Mouse (Mus musculus) forebrain, embryonic 10.5 days (tissue): ENCODE measurements around the gene Hnrnpab. TPM values are rescaled to one million over a fixed set of nuclear protein-coding genes. Genes with fewer than 3 reads are reported as not detected.

ENCODE experiments used
- DNase-seq: peaks from one replicate; pipeline ENCODE4 v3.0.0-alpha.2; 2017; ENCODE audit warnings: low spot score; ENCODE audit errors: extremely low spot score
- H3K27ac ChIP-seq: fragments of 300-500 bp; sonication (generic); 2 replicates; pipeline ENCODE4 v1.5.1; 2016; ENCODE audit warnings: mild to moderate bottlenecking
- H3K27me3 ChIP-seq: fragments of 300-500 bp; sonication (generic); 2 replicates; pipeline ENCODE4 v1.6.1; 2016; ENCODE audit warnings: mild to moderate bottlenecking; ENCODE audit not compliant: poor library complexity, severe bottlenecking
- H3K36me3 ChIP-seq: fragments of 300-500 bp; sonication (generic); replicated peaks from 2 replicates; pipeline ENCODE4 v1.6.1; 2016; ENCODE audit warnings: mild to moderate bottlenecking, moderate library complexity
- H3K4me1 ChIP-seq: fragments of 300-500 bp; sonication (generic); 2 replicates; pipeline ENCODE4 v1.6.1; 2016
- H3K4me3 ChIP-seq: fragments of 300-500 bp; sonication (generic); 2 replicates; pipeline ENCODE4 v1.5.1; 2016; ENCODE audit warnings: mild to moderate bottlenecking, moderate library complexity
- H3K9me3 ChIP-seq: fragments of 300-500 bp; sonication (generic); 2 replicates; pipeline ENCODE4 v1.6.1; 2016; ENCODE audit warnings: mild to moderate bottlenecking, moderate library complexity
- WGBS: fragments of 180-500 bp; shearing (Covaris S2); methylation state at CpG from one replicate; pipeline ENCODE4 v1.1.7; 2016; 5-methylcytosine and 5-hydroxymethylcytosine counted together
- polyA plus RNA-seq: library from polyadenylated mRNA; unstranded; fragments of >200 nt; fragmentation: Nextera tagmentation; extraction: Ambion mirVana; gene quantifications from 2 replicates; pipeline ENCODE4 v1.2.1, GENCODE M21; 2016

The Hnrnpab gene
- polyA plus RNA-seq, 1 experiment from 2014 or later, result 597 TPM

GRCm38 (mm10) chr11:51591915-51592314 is 14.7 kb downstream of the Hnrnpab start:
- Histone ChIP-seq H3K4me1 (no peaks in the 10 kb centered on the region), H3K27ac (no peak overlapping the region), H3K9me3 (no peaks in the 10 kb centered on the region), H3K27me3 (no peaks in the 10 kb centered on the region), H3K36me3 (peaks cover 100% of the 10 kb centered on the region), H3K4me3 (no peak overlapping the region)
- DNase-seq, result no peak
- 95% methylated on average over 7 of the region's 7 CpGs for WGBS

- H3K4me3 ChIP-seq, result no peak overlapping the region
- no peaks in the 10 kb centered on the region for H3K27me3 ChIP-seq
- peaks cover 100% of the 10 kb centered on the region for H3K36me3 ChIP-seq
- 92% methylated on average over 7 of the region's 7 CpGs for WGBS
- H3K27ac ChIP-seq, result no peak overlapping the region
- no peaks in the 10 kb centered on the region for H3K9me3 ChIP-seq
- no peak for DNase-seq
- H3K4me1 ChIP-seq, result peaks cover 4% of the 10 kb centered on the region
Measured at GRCm38 (mm10) chr11:51591168-51591567, 15.5 kb downstream of the Hnrnpab start.

GRCm38 (mm10) chr11:51590002-51590401 is 16.6 kb downstream of the Hnrnpab start:
- no peaks in the 10 kb centered on the region for H3K27me3 ChIP-seq
- peaks cover 95% of the 10 kb centered on the region for H3K36me3 ChIP-seq
- H3K4me3 ChIP-seq, result no peak overlapping the region
- DNase-seq, result no peak
- no peaks in the 10 kb centered on the region for H3K9me3 ChIP-seq
- H3K4me1 ChIP-seq, result peaks cover 15% of the 10 kb centered on the region
- H3K27ac ChIP-seq, result no peak overlapping the region

- no peak overlapping the region for H3K4me3 ChIP-seq
Measured at GRCm38 (mm10) chr11:51588833-51589232, 17.8 kb downstream of the Hnrnpab start.

GRCm38 (mm10) chr11:51587059-51587458 is 19.6 kb downstream of the Hnrnpab start:
- DNase-seq, result no peak
- H3K9me3 ChIP-seq, result no peaks in the 10 kb centered on the region
- no peaks in the 10 kb centered on the region for H3K27me3 ChIP-seq
- H3K4me1 ChIP-seq, result peaks cover 41% of the 10 kb centered on the region
- 86% methylated on average over 1 of the region's 1 CpGs for WGBS
- H3K27ac ChIP-seq, result no peak overlapping the region
- peaks cover 66% of the 10 kb centered on the region for H3K36me3 ChIP-seq
- H3K4me3 ChIP-seq, result no peak overlapping the region

More at GRCm38 (mm10) chr11:51588833-51589232, 17.8 kb downstream of the Hnrnpab start:
- no peak for DNase-seq
- Histone ChIP-seq H3K36me3 (peaks cover 84% of the 10 kb centered on the region), H3K27ac (no peak overlapping the region), H3K9me3 (no peaks in the 10 kb centered on the region), H3K4me1 (peaks cover 27% of the 10 kb centered on the region), H3K27me3 (no peaks in the 10 kb centered on the region)
- 94% methylated on average over 3 of the region's 3 CpGs for WGBS

GRCm38 (mm10) chr11:51586411-51586810 is 20.2 kb downstream of the Hnrnpab start:
- peaks cover 59% of the 10 kb centered on the region for H3K36me3 ChIP-seq
- no peaks in the 10 kb centered on the region for H3K9me3 ChIP-seq
- no peak for DNase-seq
- H3K27me3 ChIP-seq, result no peaks in the 10 kb centered on the region
- H3K27ac ChIP-seq, result no peak overlapping the region
- peaks cover 41% of the 10 kb centered on the region for H3K4me1 ChIP-seq
- H3K4me3 ChIP-seq, result no peak overlapping the region
- 95% methylated on average over 13 of the region's 13 CpGs for WGBS

GRCm38 (mm10) chr11:51585608-51586252 is 20.9 kb downstream of the Hnrnpab start:
- Histone ChIP-seq H3K27me3 (no peaks in the 10 kb centered on the region), H3K9me3 (no peaks in the 10 kb centered on the region), H3K27ac (peak overlapping the region; percentile 96), H3K4me3 (peak overlapping the region; percentile 73), H3K4me1 (peaks cover 41% of the 10 kb centered on the region), H3K36me3 (peaks cover 53% of the 10 kb centered on the region)
- no peak for DNase-seq
- WGBS, result 76% methylated on average over 8 of the region's 8 CpGs

GRCm38 (mm10) chr11:51584431-51585248 is 22.0 kb downstream of the Hnrnpab start, which contains the start of gene Phykpl:
Phykpl (plus strand) TSS chr11:51584757.
- H3K4me3 ChIP-seq, result peak within 1 kb of the TSS; percentile 73
- H3K4me1 ChIP-seq, result peaks cover 41% of the 10 kb centered on the region
- peak; percentile 96 for DNase-seq
- peak within 1 kb of the TSS; percentile 96 for H3K27ac ChIP-seq
- peaks cover 42% of the 10 kb centered on the region for H3K36me3 ChIP-seq
- no peaks in the 10 kb centered on the region for H3K27me3 ChIP-seq
- H3K9me3 ChIP-seq, result no peaks in the 10 kb centered on the region
- under 1% methylated on average over 59 of the region's 59 CpGs for WGBS

- peak overlapping the region; percentile 73 for H3K4me3 ChIP-seq
- H3K27me3 ChIP-seq, result no peaks in the 10 kb centered on the region
- peak overlapping the region; percentile 96 for H3K27ac ChIP-seq
- 21% methylated on average over 9 of the region's 9 CpGs for WGBS
- DNase-seq, result peak; percentile 58
- H3K9me3 ChIP-seq, result no peaks in the 10 kb centered on the region
- peaks cover 41% of the 10 kb centered on the region for H3K4me1 ChIP-seq
- peaks cover 36% of the 10 kb centered on the region for H3K36me3 ChIP-seq
Measured at GRCm38 (mm10) chr11:51584057-51584430, 22.6 kb downstream of the Hnrnpab start.

- H3K9me3 ChIP-seq, result no peaks in the 10 kb centered on the region
- no peaks in the 10 kb centered on the region for H3K27me3 ChIP-seq
- H3K4me3 ChIP-seq, result no peak overlapping the region
- DNase-seq, result peak; percentile 75
- H3K27ac ChIP-seq, result peak overlapping the region; percentile 35; the same call in 1 of the 2 replicates
- peaks cover 41% of the 10 kb centered on the region for H3K4me1 ChIP-seq
- 19% methylated on average over 8 of the region's 8 CpGs for WGBS
- H3K36me3 ChIP-seq, result peaks cover 22% of the 10 kb centered on the region
Measured at GRCm38 (mm10) chr11:51582713-51583112, 23.9 kb downstream of the Hnrnpab start.

GRCm38 (mm10) chr11:51579024-51579423 is 27.6 kb downstream of the Hnrnpab start:
- Histone ChIP-seq H3K4me3 (no peak overlapping the region), H3K36me3 (no peaks in the 10 kb centered on the region), H3K27me3 (no peaks in the 10 kb centered on the region), H3K27ac (no peak overlapping the region), H3K4me1 (peaks cover 16% of the 10 kb centered on the region), H3K9me3 (no peaks in the 10 kb centered on the region)
- DNase-seq, result no peak
- 72% methylated on average over 4 of the region's 4 CpGs for WGBS

GRCm38 (mm10) chr11:51577587-51577986 is 29.1 kb downstream of the Hnrnpab start:
- WGBS, result 89% methylated on average over 7 of the region's 7 CpGs
- Histone ChIP-seq H3K4me1 (peaks cover 4% of the 10 kb centered on the region), H3K27me3 (no peaks in the 10 kb centered on the region), H3K4me3 (no peak overlapping the region), H3K36me3 (no peaks in the 10 kb centered on the region), H3K27ac (no peak overlapping the region), H3K9me3 (no peaks in the 10 kb centered on the region)
- DNase-seq, result no peak

GRCm38 (mm10) chr11:51576454-51576853 is 30.2 kb downstream of the Hnrnpab start:
- no peak for DNase-seq
- Histone ChIP-seq H3K27me3 (no peaks in the 10 kb centered on the region), H3K36me3 (no peaks in the 10 kb centered on the region), H3K27ac (no peak overlapping the region), H3K9me3 (no peaks in the 10 kb centered on the region), H3K4me1 (peaks cover 9% of the 10 kb centered on the region), H3K4me3 (no peak overlapping the region)
- WGBS, result 83% methylated on average over 4 of the region's 4 CpGs
